Mouse (Mus musculus): ENCODE measurements around the gene Neurl3. TPM values are rescaled to one million over a fixed set of nuclear protein-coding genes. Genes with fewer than 3 reads are reported as not detected.

Neurl3 gene
- polyA plus RNA-seq, 1 experiment = 14.3 TPM

- 41% methylated on average over 6 of the region's 6 CpGs for WGBS
- H3K27ac ChIP-seq (ENCODE audit: control insufficient read depth, insufficient read depth, low read length) = peak overlapping the region; percentile 83
- H3K27me3 ChIP-seq (ENCODE audit: control insufficient read depth, insufficient read depth, low read length) = no peaks in the 10 kb centered on the region
- no peak overlapping the region for H3K4me3 ChIP-seq (ENCODE audit: control insufficient read depth, insufficient read depth, low read length)
- DNase-seq = peak; percentile 32
- TF ChIP-seq POLR2A (IDR thresholded peaks at IDR 0.05; ENCODE audit: control insufficient read depth, extremely low read depth, insufficient read depth, low read length, poor library complexity) = no peak
- no peak for TF ChIP-seq CTCF (IDR thresholded peaks at IDR 0.05; ENCODE audit: borderline replicate concordance, control insufficient read depth, extremely low read depth, insufficient read depth, low read length, poor library complexity)
- no peaks in the 10 kb centered on the region for H3K36me3 ChIP-seq (ENCODE audit: control insufficient read depth, insufficient read depth, low read length)
- H3K4me1 ChIP-seq (replicated peaks; ENCODE audit: control insufficient read depth, insufficient read depth, low read length) = peaks cover 16% of the 10 kb centered on the region
Measured at GRCm38 (mm10) chr1:36281849-36282248, 7.4 kb upstream of the Neurl3 start.

- no peak for TF ChIP-seq CTCF (IDR thresholded peaks at IDR 0.05; ENCODE audit: borderline replicate concordance, control insufficient read depth, extremely low read depth, insufficient read depth, low read length, poor library complexity)
- no peak for TF ChIP-seq POLR2A (IDR thresholded peaks at IDR 0.05; ENCODE audit: control insufficient read depth, extremely low read depth, insufficient read depth, low read length, poor library complexity)
- DNase-seq = no peak
- H3K27ac ChIP-seq (ENCODE audit: control insufficient read depth, insufficient read depth, low read length) = no peak overlapping the region
- WGBS = 92% methylated on average over 3 of the region's 3 CpGs
- H3K36me3 ChIP-seq (ENCODE audit: control insufficient read depth, insufficient read depth, low read length) = no peaks in the 10 kb centered on the region
- no peak overlapping the region for H3K4me3 ChIP-seq (ENCODE audit: control insufficient read depth, insufficient read depth, low read length)
- peaks cover 16% of the 10 kb centered on the region for H3K4me1 ChIP-seq (replicated peaks; ENCODE audit: control insufficient read depth, insufficient read depth, low read length)
- H3K27me3 ChIP-seq (ENCODE audit: control insufficient read depth, insufficient read depth, low read length) = no peaks in the 10 kb centered on the region
Measured at GRCm38 (mm10) chr1:36280938-36281337, 6.5 kb upstream of the Neurl3 start.

- DNase-seq = peak; percentile 91
- peaks cover 29% of the 10 kb centered on the region for H3K4me1 ChIP-seq (replicated peaks; ENCODE audit: control insufficient read depth, insufficient read depth, low read length)
- 22% methylated on average over 3 of the region's 3 CpGs for WGBS
- no peak overlapping the region for H3K27ac ChIP-seq (ENCODE audit: control insufficient read depth, insufficient read depth, low read length)
- no peak overlapping the region for H3K4me3 ChIP-seq (ENCODE audit: control insufficient read depth, insufficient read depth, low read length)
- H3K36me3 ChIP-seq (ENCODE audit: control insufficient read depth, insufficient read depth, low read length) = no peaks in the 10 kb centered on the region
- TF ChIP-seq POLR2A (IDR thresholded peaks at IDR 0.05; ENCODE audit: control insufficient read depth, extremely low read depth, insufficient read depth, low read length, poor library complexity) (no peak), CTCF (IDR thresholded peaks at IDR 0.05; ENCODE audit: borderline replicate concordance, control insufficient read depth, extremely low read depth, insufficient read depth, low read length, poor library complexity) (peak; percentile 55; the same call in 1 of the 2 replicates)
- no peaks in the 10 kb centered on the region for H3K27me3 ChIP-seq (ENCODE audit: control insufficient read depth, insufficient read depth, low read length)
Measured at GRCm38 (mm10) chr1:36279202-36279601, 4.7 kb upstream of the Neurl3 start.

DNA sequence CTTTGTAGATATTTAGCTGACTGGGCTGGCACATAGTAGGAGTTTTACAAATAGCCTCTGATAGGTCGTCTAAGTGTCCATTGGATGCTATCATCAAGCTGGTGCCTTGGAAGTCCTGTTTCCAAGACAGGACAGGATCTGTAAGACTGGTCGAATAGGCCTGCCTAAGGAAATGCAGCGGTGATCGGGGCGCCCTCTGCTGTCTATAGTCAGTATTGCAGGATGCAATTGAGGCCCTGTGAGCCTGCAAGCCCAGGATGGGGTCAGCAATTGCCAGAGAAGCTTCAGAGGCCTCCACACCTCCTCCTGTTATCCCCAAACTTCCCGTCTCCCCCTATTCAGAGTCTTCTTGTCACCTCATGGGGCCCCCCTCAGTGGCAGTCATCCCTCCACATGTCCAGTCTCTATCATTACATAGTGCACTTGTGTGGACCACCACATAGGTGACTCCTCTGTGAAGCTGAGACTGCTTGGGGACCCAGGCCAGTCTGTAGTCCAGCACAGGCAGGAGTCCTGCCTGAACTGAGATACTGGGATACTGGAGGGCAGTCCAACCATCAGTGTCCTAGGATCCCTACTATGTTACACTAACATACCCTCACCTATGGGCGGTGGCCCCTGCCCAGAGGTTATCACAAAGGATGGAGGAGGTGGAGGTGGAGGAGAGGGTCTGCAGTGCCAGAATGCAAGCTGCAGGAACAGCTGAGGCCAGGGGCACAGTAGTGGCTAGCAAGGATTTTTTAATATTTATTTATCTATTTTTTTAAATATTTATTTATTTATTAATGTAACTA lies 3.0 kb upstream of the Neurl3 start:
- 26% methylated on average over 7 of the region's 7 CpGs for WGBS
- Histone ChIP-seq H3K4me1 (replicated peaks; ENCODE audit: control insufficient read depth, insufficient read depth, low read length) (peaks cover 39% of the 10 kb centered on the region), H3K27ac (ENCODE audit: control insufficient read depth, insufficient read depth, low read length) (no peak overlapping the region), H3K36me3 (ENCODE audit: control insufficient read depth, insufficient read depth, low read length) (no peaks in the 10 kb centered on the region), H3K27me3 (ENCODE audit: control insufficient read depth, insufficient read depth, low read length) (no peaks in the 10 kb centered on the region), H3K4me3 (ENCODE audit: control insufficient read depth, insufficient read depth, low read length) (no peak overlapping the region)
- TF ChIP-seq POLR2A (IDR thresholded peaks at IDR 0.05; ENCODE audit: control insufficient read depth, extremely low read depth, insufficient read depth, low read length, poor library complexity) (no peak), CTCF (IDR thresholded peaks at IDR 0.05; ENCODE audit: borderline replicate concordance, control insufficient read depth, extremely low read depth, insufficient read depth, low read length, poor library complexity) (peak; percentile 81; the same call in 1 of the 2 replicates)
- DNase-seq = peak; percentile 87

- WGBS = 66% methylated on average over 13 of the region's 13 CpGs
- DNase-seq = no peak
Measured at GRCm38 (mm10) chr1:36275635-36276389, 1.3 kb upstream of the Neurl3 start.

DNA sequence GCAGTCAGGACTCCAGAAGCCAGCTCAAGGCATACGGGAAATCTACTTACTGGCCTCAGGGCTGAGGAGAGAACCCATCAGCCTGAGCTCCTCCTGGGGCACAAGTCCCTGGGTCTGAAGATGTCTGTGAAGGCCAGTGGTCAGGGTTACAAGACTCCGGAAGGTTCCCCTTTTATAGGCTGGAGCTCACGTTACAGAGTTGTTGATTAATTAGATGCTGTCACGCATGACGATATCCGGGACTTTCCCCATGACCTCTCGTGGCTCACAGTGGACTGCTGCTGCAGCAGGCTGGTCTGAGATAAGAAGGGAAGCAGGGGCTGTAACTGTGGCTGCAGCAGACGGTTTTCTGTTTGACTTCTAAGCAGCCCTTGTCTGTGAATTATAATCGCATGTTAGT lies 1.2 kb downstream of the Neurl3 start:
- H3K36me3 ChIP-seq (ENCODE audit: control insufficient read depth, insufficient read depth, low read length) = no peaks in the 10 kb centered on the region
- WGBS = 7% methylated on average over 9 of the region's 9 CpGs
- no peak for TF ChIP-seq POLR2A (IDR thresholded peaks at IDR 0.05; ENCODE audit: control insufficient read depth, extremely low read depth, insufficient read depth, low read length, poor library complexity)
- no peak for TF ChIP-seq CTCF (IDR thresholded peaks at IDR 0.05; ENCODE audit: borderline replicate concordance, control insufficient read depth, extremely low read depth, insufficient read depth, low read length, poor library complexity)
- H3K27me3 ChIP-seq (ENCODE audit: control insufficient read depth, insufficient read depth, low read length) = no peaks in the 10 kb centered on the region
- H3K4me1 ChIP-seq (replicated peaks; ENCODE audit: control insufficient read depth, insufficient read depth, low read length) = peaks cover 48% of the 10 kb centered on the region
- peak overlapping the region; percentile 27; the same call in 1 of the 2 replicates for H3K27ac ChIP-seq (ENCODE audit: control insufficient read depth, insufficient read depth, low read length)
- DNase-seq = no peak
- H3K4me3 ChIP-seq (ENCODE audit: control insufficient read depth, insufficient read depth, low read length) = peak overlapping the region; percentile 12

More at GRCm38 (mm10) chr1:36275635-36276389, 1.3 kb upstream of the Neurl3 start:
- Histone ChIP-seq H3K4me1 (replicated peaks; ENCODE audit: control insufficient read depth, insufficient read depth, low read length) (peaks cover 42% of the 10 kb centered on the region), H3K27ac (ENCODE audit: control insufficient read depth, insufficient read depth, low read length) (no peak overlapping the region), H3K27me3 (ENCODE audit: control insufficient read depth, insufficient read depth, low read length) (no peaks in the 10 kb centered on the region), H3K4me3 (ENCODE audit: control insufficient read depth, insufficient read depth, low read length) (no peak overlapping the region), H3K36me3 (ENCODE audit: control insufficient read depth, insufficient read depth, low read length) (no peaks in the 10 kb centered on the region)
- no peak for TF ChIP-seq POLR2A (IDR thresholded peaks at IDR 0.05; ENCODE audit: control insufficient read depth, extremely low read depth, insufficient read depth, low read length, poor library complexity)
- no peak for TF ChIP-seq CTCF (IDR thresholded peaks at IDR 0.05; ENCODE audit: borderline replicate concordance, control insufficient read depth, extremely low read depth, insufficient read depth, low read length, poor library complexity)

Measured in thymus, adult 2 months (tissue).